Mouse (Mus musculus) MEL (cell line): ENCODE measurements around the gene Map1s.

ENCODE experiments used
- HCFC1 ChIP-seq: IDR thresholded peaks from 2 replicates; pipeline ENCODE4 v1.6.1; 2012; ENCODE audit warnings: low read depth, mild to moderate bottlenecking, inconsistent platforms, low read length, improper control_type of control experiment, moderate library complexity
- NELFE ChIP-seq: IDR thresholded peaks from 2 replicates; pipeline ENCODE4 v1.6.1; 2011; ENCODE audit warnings: low read depth, low read length, improper control_type of control experiment
- POLR2A ChIP-seq, 2 experiments: IDR thresholded peaks; 2 replicates each; pipeline ENCODE4 v1.6.1; 2011 to 2012; ENCODE audit warnings: low read length in 2 of 2, mild to moderate bottlenecking in 2 of 2, control low read depth in 1 of 2, improper control_type of control experiment in 1 of 2, low read depth in 1 of 2, moderate library complexity in 1 of 2; ENCODE audit not compliant: control insufficient read depth in 1 of 2, insufficient read depth in 1 of 2, poor library complexity in 1 of 2
- POLR2AphosphoS2 ChIP-seq: IDR thresholded peaks from 2 replicates; pipeline ENCODE4 v1.6.1; 2011; ENCODE audit warnings: low read length, improper control_type of control experiment
- TBP ChIP-seq: IDR thresholded peaks from 2 replicates; pipeline ENCODE4 v1.8.0; 2011; ENCODE audit warnings: low read depth, low read length, improper control_type of control experiment
- ZKSCAN1 ChIP-seq: IDR thresholded peaks from 2 replicates; pipeline ENCODE4 v1.6.1; 2012; ENCODE audit warnings: low read depth, mild to moderate bottlenecking, inconsistent platforms, low read length, improper control_type of control experiment, moderate library complexity

GRCm38 (mm10) chr8:70913523-70913922 lies 7.8 kb downstream of the Map1s start:
- TF ChIP-seq POLR2AphosphoS2 (no peak), TBP (no peak), POLR2A (IDR thresholded peaks at IDR 0.05; ENCODE audit: control insufficient read depth in 1 of 2, insufficient read depth in 1 of 2, low read depth in 1 of 2, low read length in 2 of 2, poor library complexity in 1 of 2) (no peak), ZKSCAN1 (no peak), HCFC1 (no peak), NELFE (no peak)
